Mouse (Mus musculus) liver, adult 2 months (tissue): ENCODE measurements around the gene Tmem190. TPM values are rescaled to one million over a fixed set of nuclear protein-coding genes. Genes with fewer than 3 reads are reported as not detected.

Experiments used
- DNase-seq: peaks from one replicate; pipeline ENCODE4 v3.0.0-alpha.2; 2011; ENCODE audit warnings: low read depth, low spot score; ENCODE audit errors: extremely low read depth
- H3K27ac ChIP-seq: fragments of 200-500 bp; replicated peaks from 2 replicates; pipeline ENCODE4 v1.5.1; 2012; ENCODE audit warnings: low read depth, mild to moderate bottlenecking, control low read depth, inconsistent platforms, low read length; ENCODE audit not compliant: insufficient read depth
- H3K27me3 ChIP-seq: fragments of 200-500 bp; 2 replicates; pipeline ENCODE4 v1.6.1; 2012; ENCODE audit warnings: mild to moderate bottlenecking, moderate library complexity, low read length, inconsistent platforms; ENCODE audit not compliant: control insufficient read depth, insufficient read depth
- H3K36me3 ChIP-seq: fragments of 200-500 bp; 2 replicates; pipeline ENCODE4 v1.6.1; 2012; ENCODE audit warnings: low read length, inconsistent platforms; ENCODE audit not compliant: control insufficient read depth, insufficient read depth
- H3K4me1 ChIP-seq: fragments of 200-500 bp; 2 replicates; pipeline ENCODE4 v1.6.1; 2011; ENCODE audit warnings: low read length; ENCODE audit not compliant: control insufficient read depth, insufficient read depth
- H3K4me3 ChIP-seq: fragments of 200-500 bp; 2 replicates; pipeline ENCODE4 v1.5.1; 2011; ENCODE audit warnings: low read depth, mild to moderate bottlenecking, control low read depth, low read length, moderate library complexity; ENCODE audit not compliant: insufficient read depth
- H3K79me2 ChIP-seq: fragments of 200-500 bp; 2 replicates; pipeline ENCODE4 v1.6.1; 2012; ENCODE audit warnings: inconsistent platforms, mild to moderate bottlenecking, low read length, moderate library complexity; ENCODE audit not compliant: control insufficient read depth, insufficient read depth
- H3K9ac ChIP-seq: fragments of 200-500 bp; 2 replicates; pipeline ENCODE4 v1.6.1; 2012; ENCODE audit warnings: low read depth, mild to moderate bottlenecking, control low read depth, inconsistent platforms, low read length
- CTCF ChIP-seq: fragments of 200-500 bp; IDR thresholded peaks from 2 replicates; pipeline ENCODE4 v1.5.1; 2011; ENCODE audit warnings: low read depth, low read length, control low read depth
- POLR2A ChIP-seq: fragments of 200-500 bp; IDR thresholded peaks from 2 replicates; pipeline ENCODE4 v1.6.1; 2011; ENCODE audit warnings: low read length, control low read depth; ENCODE audit not compliant: insufficient read depth; ENCODE audit errors: extremely low read depth
- whole genome bisulfite sequencing: fragments of 180-500 bp; shearing (Covaris S2); methylation state at CpG from one replicate; pipeline ENCODE4 v1.1.7; 2018; 5-methylcytosine and 5-hydroxymethylcytosine counted together
- polyA plus RNA-seq: library from polyadenylated mRNA; depleted of rRNA; stranded (reverse); fragments of >200 nt; gene quantifications from 2 replicates; pipeline ENCODE4 v1.2.3, GENCODE M21; 2012
- total RNA-seq: library from RNA; depleted of rRNA; stranded (reverse); fragments of >200 nt; gene quantifications from 2 replicates; pipeline ENCODE4 v1.2.3, GENCODE M21; 2014

Gene Tmem190
- total and polyA plus RNA-seq, 2 experiments = not detected

GRCm38 (mm10) chr7:4747156-4747899, 35.4 kb upstream of the Tmem190 start:
- Histone ChIP-seq H3K4me1 (no peaks in the 10 kb centered on the region; the same call in 1 of the 2 replicates), H3K27ac (no peak overlapping the region), H3K27me3 (no peaks in the 10 kb centered on the region), H3K79me2 (no peaks in the 10 kb centered on the region), H3K36me3 (no peaks in the 10 kb centered on the region), H3K4me3 (no peak overlapping the region), H3K9ac (no peak overlapping the region)
- WGBS = 86% methylated on average over 9 of the region's 9 CpGs
- no peak for DNase-seq
- TF ChIP-seq POLR2A = no peak
- TF ChIP-seq CTCF = no peak

GRCm38 (mm10) chr7:4748321-4748720, 34.4 kb upstream of the Tmem190 start:
- H3K27ac ChIP-seq = no peak overlapping the region
- H3K9ac ChIP-seq = no peak overlapping the region
- H3K27me3 ChIP-seq = no peaks in the 10 kb centered on the region
- H3K4me1 ChIP-seq = no peaks in the 10 kb centered on the region; the same call in 1 of the 2 replicates
- TF ChIP-seq CTCF = no peak
- no peak for TF ChIP-seq POLR2A
- H3K4me3 ChIP-seq = no peak overlapping the region
- H3K36me3 ChIP-seq = no peaks in the 10 kb centered on the region
- H3K79me2 ChIP-seq = no peaks in the 10 kb centered on the region
- 79% methylated on average over 4 of the region's 4 CpGs for WGBS
- DNase-seq = no peak

GRCm38 (mm10) chr7:4749169-4749568, 33.6 kb upstream of the Tmem190 start:
- H3K4me3 ChIP-seq = no peak overlapping the region
- no peak for TF ChIP-seq CTCF
- TF ChIP-seq POLR2A = no peak
- no peaks in the 10 kb centered on the region for H3K27me3 ChIP-seq
- H3K27ac ChIP-seq = no peak overlapping the region
- H3K9ac ChIP-seq = no peak overlapping the region
- no peaks in the 10 kb centered on the region for H3K79me2 ChIP-seq
- DNase-seq = no peak
- 93% methylated on average over 2 of the region's 2 CpGs for WGBS
- no peaks in the 10 kb centered on the region for H3K36me3 ChIP-seq
- no peaks in the 10 kb centered on the region; the same call in 1 of the 2 replicates for H3K4me1 ChIP-seq

GRCm38 (mm10) chr7:4751971-4752820, 30.5 kb upstream of the Tmem190 start:
- Histone ChIP-seq H3K36me3 (no peaks in the 10 kb centered on the region), H3K27ac (no peak overlapping the region), H3K79me2 (no peaks in the 10 kb centered on the region), H3K27me3 (no peaks in the 10 kb centered on the region), H3K4me1 (no peaks in the 10 kb centered on the region; the same call in 1 of the 2 replicates), H3K9ac (no peak overlapping the region), H3K4me3 (peak overlapping the region; percentile 32; the same call in 1 of the 2 replicates)
- WGBS = 3% methylated on average over 30 of the region's 30 CpGs
- peak; percentile 7 for DNase-seq
- TF ChIP-seq CTCF (no peak), POLR2A (no peak)

- Histone ChIP-seq H3K36me3 (no peaks in the 10 kb centered on the region), H3K27me3 (no peaks in the 10 kb centered on the region), H3K4me1 (no peaks in the 10 kb centered on the region; the same call in 1 of the 2 replicates), H3K79me2 (no peaks in the 10 kb centered on the region), H3K4me3 (peak within 1 kb of the TSS; percentile 32; the same call in 1 of the 2 replicates), H3K9ac (no peak within 1 kb of the TSS), H3K27ac (no peak within 1 kb of the TSS)
- 15% methylated on average over 24 of the region's 24 CpGs for WGBS
- TF ChIP-seq POLR2A (no peak), CTCF (no peak)
- DNase-seq = no peak
These were observed 29.7 kb upstream of the Tmem190 start, which contains the start of gene Cox6b2 for GRCm38 (mm10) chr7:4752821-4753570. Cox6b2 (minus strand) TSS chr7:4753094.
